Comparison of ENCODE assay signal across 9 mouse cellular contexts in the genomic region with DNA sequence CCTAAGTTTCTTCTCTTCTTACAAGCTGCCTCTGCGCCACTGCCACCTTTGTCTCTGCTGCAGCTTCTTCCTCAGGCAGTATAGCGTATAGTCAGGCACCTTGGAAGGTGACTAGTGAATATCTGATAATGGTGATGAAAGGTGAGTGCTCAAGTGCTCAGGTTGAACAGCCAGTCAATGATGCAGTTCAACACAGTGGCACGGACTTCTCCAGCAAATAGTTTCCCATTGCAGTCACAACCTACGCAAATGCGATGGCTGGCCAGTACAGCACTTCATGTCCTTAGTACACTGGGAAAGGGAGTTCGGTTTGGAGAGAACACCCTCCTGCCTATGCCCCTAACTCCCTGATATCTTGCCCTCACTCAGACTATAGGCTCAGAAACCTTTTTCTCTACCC. TPM values are rescaled to one million over a fixed set of nuclear protein-coding genes. Genes with fewer than 3 reads are reported as not detected.
DNase-seq lines count a peak whose midpoint lies in the region; ATAC-seq and TF ChIP-seq lines count a peak whose summit lies in the region.
"Had no signal": no experiment of that assay in that cellular context is flagged by ENCODE, and none has a peak within 500 bp of the region (broad histone marks: within the 10 kb centered on the region; RNA-seq: fewer than 3 reads in every experiment).

No protein-coding gene starts in this region.

- TF ChIP-seq RAD21 in MEL (IDR thresholded peaks at IDR 0.05; ENCODE audit: low read depth, low read length), result no peak

- H3K4me2 ChIP-seq in forebrain, embryonic 11.5 days (ENCODE audit: low read depth, low read length, severe bottlenecking), result no peak overlapping the region
- peak overlapping the region; percentile 69 for H3K4me2 ChIP-seq in heart, postnatal 0 days (ENCODE audit: low read depth, low read length)
- H3K4me2 ChIP-seq in lung, embryonic 16.5 days (ENCODE audit: low read depth, low read length), result peak overlapping the region; percentile 52

- TF ChIP-seq EP300 in MEL (IDR thresholded peaks at IDR 0.05; ENCODE audit: low read depth in 1 of 2, low read length in 2 of 2), result no peak
- TF ChIP-seq EP300 in heart, postnatal 0 days (IDR thresholded peaks at IDR 0.05; ENCODE audit: low read depth), result no peak

- no peak for TF ChIP-seq POLR2A in MEL (IDR thresholded peaks at IDR 0.05; ENCODE audit: control insufficient read depth in 1 of 2, insufficient read depth in 1 of 2, low read depth in 1 of 2, low read length in 2 of 2, poor library complexity in 1 of 2)

- ATAC-seq in forebrain, embryonic 11.5 days (replicated peaks; ENCODE audit: low FRiP score), result no peak
- ATAC-seq in heart, postnatal 0 days (ENCODE audit: insufficient read depth, low read depth), result peak; percentile 22; the same call in 1 of the 2 replicates
- no peak for ATAC-seq in lung, embryonic 16.5 days (ENCODE audit: low read depth)
- ATAC-seq in erythroblast, adult 5-6 weeks (replicated peaks; ENCODE audit: low FRiP score, poor library complexity, severe bottlenecking), result no peak

- H3K27me3 ChIP-seq in forebrain, embryonic 10.5 days (ENCODE audit: poor library complexity, severe bottlenecking), result peaks cover 73% of the 10 kb centered on the region
- H3K27me3 ChIP-seq in forebrain, embryonic 11.5 days (ENCODE audit: control insufficient read depth, insufficient read depth, low read length), result peaks cover 18% of the 10 kb centered on the region
- no peaks in the 10 kb centered on the region for H3K27me3 ChIP-seq in MEL (ENCODE audit: control insufficient read depth in 1 of 2, insufficient read depth in 2 of 2, low read length in 2 of 2)
- H3K27me3 ChIP-seq in heart, postnatal 0 days (ENCODE audit: control insufficient read depth, insufficient read depth, low read length), result peaks cover 4% of the 10 kb centered on the region; the same call in 1 of the 2 replicates
- H3K27me3 ChIP-seq in lung, embryonic 16.5 days (ENCODE audit: control insufficient read depth, insufficient read depth, low read depth, low read length), result peaks cover 3% of the 10 kb centered on the region

- H3K9ac ChIP-seq in forebrain, embryonic 11.5 days (ENCODE audit: low read length), result no peak overlapping the region
- H3K9ac ChIP-seq in MEL (ENCODE audit: control insufficient read depth, low read depth, low read length, poor library complexity, severe bottlenecking), result peak overlapping the region; percentile 86
- H3K9ac ChIP-seq in heart, postnatal 0 days (replicated peaks; ENCODE audit: low read depth, low read length), result peak overlapping the region; percentile 58; the same call in 1 of the 2 replicates
- no peak overlapping the region for H3K9ac ChIP-seq in lung, embryonic 16.5 days (ENCODE audit: low read length)

- 48% methylated on average over 6 of the region's 6 CpGs for WGBS in forebrain, embryonic 10.5 days
- WGBS in forebrain, embryonic 11.5 days, result 41% methylated on average over 6 of the region's 6 CpGs
- 42% methylated on average over 6 of the region's 6 CpGs for WGBS in heart, postnatal 0 days
- WGBS in lung, embryonic 16.5 days, result 45% methylated on average over 6 of the region's 6 CpGs

- H3K27ac ChIP-seq in forebrain, embryonic 10.5 days, result no peak overlapping the region
- H3K27ac ChIP-seq in forebrain, embryonic 11.5 days (ENCODE audit: low read depth, low read length), result no peak overlapping the region
- H3K27ac ChIP-seq in MEL (ENCODE audit: control insufficient read depth, low read depth, low read length), result no peak overlapping the region
- H3K27ac ChIP-seq in heart, postnatal 0 days (ENCODE audit: low read depth), result peak overlapping the region; percentile 83
- no peak overlapping the region for H3K27ac ChIP-seq in lung, embryonic 16.5 days (ENCODE audit: low read length)

- DNase-seq in forebrain, embryonic 10.5 days (ENCODE audit: extremely low spot score, low spot score), result no peak
- DNase-seq in forebrain, embryonic 11.5 days (ENCODE audit: low spot score), result no peak
- no peak for DNase-seq in MEL (ENCODE audit: low read depth, low spot score)
- peak; percentile 26 for DNase-seq in heart, postnatal 0 days (ENCODE audit: low spot score)
- no peak for DNase-seq in frontal cortex, postnatal 36 days (ENCODE audit: low spot score in 2 of 2)
- DNase-seq in right cerebral cortex, postnatal 36 days (ENCODE audit: low spot score in 2 of 2), result no peak
- DNase-seq: retina, postnatal 1 day had no signal

- no peaks in the 10 kb centered on the region for H3K4me1 ChIP-seq in forebrain, embryonic 10.5 days
- H3K4me1 ChIP-seq in forebrain, embryonic 11.5 days (replicated peaks; ENCODE audit: control insufficient read depth, insufficient read depth, low read length), result no peaks in the 10 kb centered on the region
- no peaks in the 10 kb centered on the region for H3K4me1 ChIP-seq in MEL (ENCODE audit: control insufficient read depth in 1 of 2, insufficient read depth in 2 of 2, low read length in 2 of 2)
- no peaks in the 10 kb centered on the region for H3K4me1 ChIP-seq in heart, postnatal 0 days (ENCODE audit: control insufficient read depth, insufficient read depth)
- no peaks in the 10 kb centered on the region for H3K4me1 ChIP-seq in lung, embryonic 16.5 days (replicated peaks; ENCODE audit: control insufficient read depth, insufficient read depth, low read length)

- no peaks in the 10 kb centered on the region for H3K36me3 ChIP-seq in forebrain, embryonic 10.5 days (replicated peaks)
- H3K36me3 ChIP-seq in forebrain, embryonic 11.5 days (ENCODE audit: control insufficient read depth, insufficient read depth, low read length), result no peaks in the 10 kb centered on the region
- H3K36me3 ChIP-seq in MEL (ENCODE audit: control insufficient read depth in 1 of 2, insufficient read depth in 2 of 2, low read length in 2 of 2), result peaks cover 0 to 2% of the 10 kb centered on the region in 2 experiments; a peak in 1 of 4 replicates
- no peaks in the 10 kb centered on the region for H3K36me3 ChIP-seq in heart, postnatal 0 days (replicated peaks; ENCODE audit: control insufficient read depth, insufficient read depth, low read length)
- H3K36me3 ChIP-seq in lung, embryonic 16.5 days (ENCODE audit: control insufficient read depth, insufficient read depth, low read length), result no peaks in the 10 kb centered on the region

- no peak for TF ChIP-seq CTCF in MEL (IDR thresholded peaks at IDR 0.05 in 2 of 3, conservative IDR thresholded peaks at IDR 0.05 in 1 of 3; ENCODE audit: control insufficient read depth in 1 of 3, insufficient read depth in 1 of 3, low read depth in 2 of 3, low read length in 3 of 3, poor library complexity in 1 of 3, severe bottlenecking in 1 of 3)
- no peak for TF ChIP-seq CTCF in heart, postnatal 0 days (IDR thresholded peaks at IDR 0.05; ENCODE audit: low read depth)

- peaks cover 2% of the 10 kb centered on the region; the same call in 1 of the 2 replicates for H3K79me2 ChIP-seq in MEL (ENCODE audit: control insufficient read depth, insufficient read depth, low read length, poor library complexity)

- no peaks in the 10 kb centered on the region for H3K9me3 ChIP-seq in forebrain, embryonic 10.5 days
- H3K9me3 ChIP-seq in forebrain, embryonic 11.5 days (ENCODE audit: control insufficient read depth, low read length), result no peaks in the 10 kb centered on the region
- H3K9me3 ChIP-seq in MEL (replicated peaks; ENCODE audit: insufficient read depth, low read length), result no peaks in the 10 kb centered on the region
- H3K9me3 ChIP-seq in heart, postnatal 0 days (replicated peaks; ENCODE audit: control insufficient read depth, low read length), result no peaks in the 10 kb centered on the region
- no peaks in the 10 kb centered on the region for H3K9me3 ChIP-seq in lung, embryonic 16.5 days (ENCODE audit: control insufficient read depth, low read length)

- peak overlapping the region; percentile 63; the same call in 1 of the 2 replicates for H3K4me3 ChIP-seq in forebrain, embryonic 10.5 days
- no peak overlapping the region for H3K4me3 ChIP-seq in forebrain, embryonic 11.5 days (ENCODE audit: low read depth, low read length)
- peak overlapping the region; percentile 90 to 93 for H3K4me3 ChIP-seq in MEL (ENCODE audit: control insufficient read depth in 1 of 2, insufficient read depth in 1 of 2, low read depth in 2 of 2, low read length in 2 of 2)
- peak overlapping the region; percentile 59; the same call in 1 of the 2 replicates for H3K4me3 ChIP-seq in heart, postnatal 0 days (ENCODE audit: low read depth, low read length)
- peak overlapping the region; percentile 63 for H3K4me3 ChIP-seq in lung, embryonic 16.5 days (ENCODE audit: low read length)

TF ChIP-seq in MEL, 35 proteins besides CTCF, POLR2A, EP300 and RAD21 (continues in another document):
- no peak for TF ChIP-seq ELF1 (IDR thresholded peaks at IDR 0.05; ENCODE audit: low read depth, low read length)
- TF ChIP-seq BHLHE40 (IDR thresholded peaks at IDR 0.05; ENCODE audit: borderline replicate concordance, low read depth, low read length), result no peak
- no peak for TF ChIP-seq ZMIZ1 (IDR thresholded peaks at IDR 0.05; ENCODE audit: low read depth, low read length)
- TF ChIP-seq CHD2 (IDR thresholded peaks at IDR 0.05; ENCODE audit: low read length), result no peak

RNA-seq across cellular contexts. Expression of gene Phka1, which starts 1.1 kb away (rescaled TPM):
- polyA plus RNA-seq in forebrain, embryonic 10.5 days (2016; fragmentation: Nextera tagmentation; extraction: Ambion mirVana), result 6.4 and 7.2 TPM in 2 replicates
- polyA plus RNA-seq in forebrain, embryonic 11.5 days (2014; fragmentation: Nextera tagmentation; extraction: Ambion mirVana), result 7.5 and 8.0 TPM in 2 replicates
- 2.9 and 3.0 TPM in 2 replicates for total RNA-seq in MEL (2012; rRNA removed)
- polyA plus RNA-seq in MEL (2012; ENCODE audit: insufficient read depth in 1 of 2, insufficient read length in 2 of 2, low read depth in 1 of 2, low replicate concordance in 2 of 2, missing spikeins in 1 of 2), result 1 to 10 TPM in 1 of 2 experiments, not detected in 1; 3.8 TPM
- 10.3 and 15.3 TPM in 2 replicates for total RNA-seq in heart, postnatal 0 days (2014; rRNA removed; ENCODE audit: low replicate concordance)
- 7.2 and 8.2 TPM in 2 replicates for polyA plus RNA-seq in heart, postnatal 0 days (2015; fragmentation: Nextera tagmentation; extraction: Ambion mirVana)
- polyA plus RNA-seq in lung, embryonic 16.5 days (2015; fragmentation: Nextera tagmentation; extraction: Ambion mirVana), result 10.8 and 11.0 TPM in 2 replicates
- 0.38 and 2.1 TPM in 2 replicates for total RNA-seq in erythroblast, adult 5-6 weeks (2015; ENCODE audit: low replicate concordance)
- total RNA-seq in erythroblast, adult 5-6 weeks (2017; ENCODE audit: low replicate concordance), result 1.4 TPM in 2 replicates

RNA-seq across cellular contexts. Expression of gene Gm3880, which starts 41.6 kb away (rescaled TPM):
- not detected in 2 replicates for polyA plus RNA-seq in forebrain, embryonic 10.5 days (2016; fragmentation: Nextera tagmentation; extraction: Ambion mirVana)
- polyA plus RNA-seq in forebrain, embryonic 11.5 days (2014; fragmentation: Nextera tagmentation; extraction: Ambion mirVana), result not detected in 2 replicates
- total RNA-seq in MEL (2012; rRNA removed), result not detected in 2 replicates
- polyA plus RNA-seq in MEL (2012; ENCODE audit: insufficient read depth in 1 of 2, insufficient read length in 2 of 2, low read depth in 1 of 2, low replicate concordance in 2 of 2, missing spikeins in 1 of 2), result not detected
- not detected in 2 replicates for total RNA-seq in heart, postnatal 0 days (2014; rRNA removed; ENCODE audit: low replicate concordance)
- polyA plus RNA-seq in heart, postnatal 0 days (2015; fragmentation: Nextera tagmentation; extraction: Ambion mirVana), result not detected in 2 replicates
- polyA plus RNA-seq in lung, embryonic 16.5 days (2015; fragmentation: Nextera tagmentation; extraction: Ambion mirVana), result not detected in 2 replicates
- not detected in 2 replicates for total RNA-seq in erythroblast, adult 5-6 weeks (2015; ENCODE audit: low replicate concordance)
- total RNA-seq in erythroblast, adult 5-6 weeks (2017; ENCODE audit: low replicate concordance), result not detected in 2 replicates

Comparison
In these comparisons a context has a peak if more than half of its experiments do, and no peak if none do; other contexts are left out.
1. H3K9ac ChIP-seq: peak in MEL (single experiment) and heart, postnatal 0 days (single experiment); none in forebrain, embryonic 11.5 days (single experiment) and lung, embryonic 16.5 days (single experiment).